ENCODE assay signal across 9 mouse cellular contexts in genomic region chr9:29585746-29586380, GRCm38 (mm10).
DNase-seq lines count a peak whose midpoint lies in the region; ATAC-seq lines count a peak whose summit lies in the region.
"Had no signal": no experiment of that assay in that cellular context is flagged by ENCODE, and none has a peak within 500 bp of the region (broad histone marks: within the 10 kb centered on the region; RNA-seq: fewer than 3 reads in every experiment).

No protein-coding gene starts in this region.

- H3K27me3 ChIP-seq in heart, embryonic 10.5 days (ENCODE audit: insufficient read depth, poor library complexity, severe bottlenecking), result no peaks in the 10 kb centered on the region
- H3K27me3 ChIP-seq: neural tube, embryonic 13.5 days had no signal

- no peaks in the 10 kb centered on the region for H3K36me3 ChIP-seq in heart, embryonic 10.5 days
- H3K36me3 ChIP-seq: neural tube, embryonic 13.5 days had no signal

- no peak overlapping the region for H3K4me3 ChIP-seq in heart, embryonic 10.5 days
- H3K4me3 ChIP-seq: neural tube, embryonic 13.5 days had no signal

- WGBS in heart, embryonic 10.5 days, result 60% methylated on average over 8 of the region's 8 CpGs

- peak; percentile 33 to 59 for DNase-seq in heart, adult 18-20 months
- no peak for DNase-seq in heart, embryonic 10.5 days (ENCODE audit: low spot score)
- peak; percentile 16 for DNase-seq in 416B (ENCODE audit: low read depth)
- DNase-seq in frontal cortex, postnatal 10 days (ENCODE audit: low spot score in 2 of 2), result peak; percentile 54 to 59
- peak; percentile 43 for DNase-seq in layer of hippocampus, adult 9-11 months
- peak; percentile 3 for DNase-seq in lung, postnatal 25 days (ENCODE audit: low spot score)
- no peak for DNase-seq in B cell, adult 2 months

- H3K9me3 ChIP-seq in heart, embryonic 10.5 days, result no peaks in the 10 kb centered on the region
- H3K9me3 ChIP-seq: neural tube, embryonic 13.5 days had no signal

- peaks cover 15% of the 10 kb centered on the region; the same call in 1 of the 2 replicates for H3K4me1 ChIP-seq in heart, embryonic 10.5 days

- H3K27ac ChIP-seq in heart, embryonic 10.5 days, result no peak overlapping the region
- H3K27ac ChIP-seq: neural tube, embryonic 13.5 days had no signal

- ATAC-seq in cerebellum, adult (ENCODE audit: insufficient number of reproducible peaks, low FRiP score, low TSS enrichment), result peak; percentile 73; the same call in 1 of the 2 replicates

Comparison
In these comparisons a context has a peak if more than half of its experiments do, and no peak if none do; other contexts are left out.
1. DNase-seq: peak in heart, adult 18-20 months (2 of 2), 416B (single experiment), frontal cortex, postnatal 10 days (2 of 2), layer of hippocampus, adult 9-11 months (single experiment) and lung, postnatal 25 days (single experiment); none in heart, embryonic 10.5 days (single experiment) and B cell, adult 2 months (0 of 2).